Mouse (Mus musculus) neural tube, embryonic 13.5 days (tissue): ENCODE measurements at regions not wholly inside any gene's neighbourhood (a gene's known extent, or its start where the extent isn't known, plus 50 kb on each side); places are given as distances from the start of the nearest gene placed in this dataset.

Experiments used
- ATAC-seq: fragments of 200-750 bp; cut with Nextera tagmentation; 2 replicates; pipeline ENCODE4 v1.8.0; 2017; ENCODE audit warnings: low read depth, mild to moderate bottlenecking, moderate TSS enrichment, moderate library complexity
- H3K27ac ChIP-seq: fragments of 300-500 bp; sonication (generic); replicated peaks from 2 replicates; pipeline ENCODE4 v1.5.1; 2015; ENCODE audit warnings: moderate library complexity, mild to moderate bottlenecking, inconsistent platforms
- H3K27me3 ChIP-seq: fragments of 300-500 bp; sonication (generic); 2 replicates; pipeline ENCODE4 v1.6.1; 2015; ENCODE audit warnings: mild to moderate bottlenecking, inconsistent platforms
- H3K36me3 ChIP-seq: fragments of 300-500 bp; sonication (generic); 2 replicates; pipeline ENCODE4 v1.6.1; 2015; ENCODE audit warnings: mild to moderate bottlenecking, inconsistent platforms
- H3K4me1 ChIP-seq: fragments of 300-500 bp; sonication (generic); replicated peaks from 2 replicates; pipeline ENCODE4 v1.6.1; 2015; ENCODE audit warnings: inconsistent platforms
- H3K4me2 ChIP-seq: fragments of 300-500 bp; sonication (generic); 2 replicates; pipeline ENCODE4 v1.6.1; 2015; ENCODE audit warnings: inconsistent platforms, mild to moderate bottlenecking, moderate library complexity
- H3K4me3 ChIP-seq: fragments of 300-500 bp; sonication (generic); 2 replicates; pipeline ENCODE4 v1.5.1; 2015; ENCODE audit warnings: mild to moderate bottlenecking, inconsistent platforms
- H3K9ac ChIP-seq: fragments of 300-500 bp; sonication (generic); 2 replicates; pipeline ENCODE4 v1.6.1; 2015; ENCODE audit warnings: moderate library complexity, mild to moderate bottlenecking, inconsistent platforms
- H3K9me3 ChIP-seq: fragments of 300-500 bp; sonication (generic); 2 replicates; pipeline ENCODE4 v1.6.1; 2016; ENCODE audit warnings: inconsistent platforms
- WGBS: fragments of 180-500 bp; shearing (Covaris S2); methylation state at CpG from one replicate; pipeline ENCODE4 v1.1.7; 2015; 5-methylcytosine and 5-hydroxymethylcytosine counted together

GRCm38 (mm10) chr7:83238091-83238490 is 346.6 kb upstream of the Tmc3 start:
- H3K4me2 ChIP-seq, result no peak overlapping the region
- H3K9ac ChIP-seq, result no peak overlapping the region
- H3K27ac ChIP-seq, result no peak overlapping the region
- ATAC-seq, result no peak
- H3K36me3 ChIP-seq, result no peaks in the 10 kb centered on the region
- H3K4me3 ChIP-seq, result no peak overlapping the region
- H3K27me3 ChIP-seq, result no peaks in the 10 kb centered on the region
- H3K4me1 ChIP-seq, result no peaks in the 10 kb centered on the region; the same call in 1 of the 2 replicates
- H3K9me3 ChIP-seq, result no peaks in the 10 kb centered on the region

DNA sequence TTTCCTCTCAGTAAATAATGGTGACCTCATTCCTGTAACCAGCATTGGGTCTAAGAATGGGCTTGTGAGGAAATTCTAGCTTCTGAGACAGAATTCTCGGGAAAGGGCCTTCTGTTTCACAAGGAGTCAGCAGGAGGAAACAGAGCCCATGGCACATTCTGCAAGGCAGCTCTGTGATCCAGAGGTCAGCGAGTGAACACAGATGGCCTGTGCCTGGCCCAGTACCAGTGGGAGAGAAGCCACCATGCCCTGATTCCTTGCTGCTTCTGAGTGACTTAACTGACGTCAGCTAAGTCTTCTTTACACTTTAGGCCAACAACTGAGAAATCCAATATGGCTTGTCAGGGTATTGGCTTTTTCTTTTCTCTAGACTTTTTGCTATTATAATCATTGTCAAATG is 342.5 kb upstream of the Tmc3 start:
- no peak overlapping the region for H3K27ac ChIP-seq
- WGBS, result 64% methylated on average over 3 of the region's 3 CpGs
- ATAC-seq, result no peak
- H3K36me3 ChIP-seq, result no peaks in the 10 kb centered on the region
- H3K4me2 ChIP-seq, result no peak overlapping the region
- no peaks in the 10 kb centered on the region for H3K9me3 ChIP-seq
- H3K4me3 ChIP-seq, result no peak overlapping the region
- no peak overlapping the region for H3K9ac ChIP-seq
- no peaks in the 10 kb centered on the region for H3K27me3 ChIP-seq
- no peaks in the 10 kb centered on the region; the same call in 1 of the 2 replicates for H3K4me1 ChIP-seq

- H3K9me3 ChIP-seq, result no peaks in the 10 kb centered on the region
- no peak overlapping the region for H3K4me2 ChIP-seq
- no peaks in the 10 kb centered on the region for H3K36me3 ChIP-seq
- no peaks in the 10 kb centered on the region; the same call in 1 of the 2 replicates for H3K4me1 ChIP-seq
- H3K4me3 ChIP-seq, result no peak overlapping the region
- no peak overlapping the region for H3K27ac ChIP-seq
- no peak overlapping the region for H3K9ac ChIP-seq
- WGBS, result 88% methylated on average over 2 of the region's 2 CpGs
- H3K27me3 ChIP-seq, result no peaks in the 10 kb centered on the region
- ATAC-seq, result no peak
Measured at GRCm38 (mm10) chr7:83245867-83246266, 338.9 kb upstream of the Tmc3 start.

DNA sequence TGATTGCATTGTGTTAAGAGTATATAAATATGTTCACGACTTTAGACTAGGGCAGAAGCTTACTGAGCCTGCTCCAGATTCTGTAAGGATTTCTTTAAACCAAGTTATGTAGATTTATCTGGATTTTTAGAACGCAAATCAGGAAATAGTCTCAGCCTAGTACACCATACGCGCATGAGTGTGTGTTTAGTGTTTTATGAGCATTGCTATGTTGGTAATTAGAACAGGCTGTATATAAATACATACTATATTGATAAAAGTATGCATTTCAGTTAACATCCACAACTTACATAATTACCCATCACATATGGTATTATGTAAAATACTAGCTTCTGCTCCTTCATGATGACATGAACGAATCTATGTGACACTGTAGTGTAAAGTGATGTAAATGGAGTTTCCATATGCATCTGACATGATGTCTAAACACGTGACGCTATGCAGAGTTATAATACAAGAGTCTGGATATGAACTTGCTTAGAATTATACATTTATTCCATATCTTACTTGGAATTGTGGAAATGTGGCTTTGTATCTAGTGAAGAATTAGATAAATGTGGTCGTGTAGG is 332.6 kb upstream of the Tmc3 start:
- Histone ChIP-seq H3K9me3 (no peaks in the 10 kb centered on the region), H3K4me1 (no peaks in the 10 kb centered on the region), H3K36me3 (no peaks in the 10 kb centered on the region), H3K27ac (no peak overlapping the region), H3K27me3 (no peaks in the 10 kb centered on the region), H3K4me2 (no peak overlapping the region), H3K4me3 (no peak overlapping the region), H3K9ac (no peak overlapping the region)
- ATAC-seq, result no peak
- WGBS, result 90% methylated on average over 8 of the region's 8 CpGs

- ATAC-seq, result no peak
- WGBS, result 91% methylated on average over 9 of the region's 9 CpGs
- no peaks in the 10 kb centered on the region for H3K27me3 ChIP-seq
- no peak overlapping the region for H3K4me2 ChIP-seq
- H3K9me3 ChIP-seq, result no peaks in the 10 kb centered on the region
- no peak overlapping the region for H3K9ac ChIP-seq
- no peaks in the 10 kb centered on the region for H3K4me1 ChIP-seq
- no peak overlapping the region for H3K4me3 ChIP-seq
- no peak overlapping the region for H3K27ac ChIP-seq
- H3K36me3 ChIP-seq, result no peaks in the 10 kb centered on the region
Measured at GRCm38 (mm10) chr7:83253001-83253400, 331.7 kb upstream of the Tmc3 start.

GRCm38 (mm10) chr7:83253432-83253831 is 331.3 kb upstream of the Tmc3 start:
- no peak overlapping the region for H3K27ac ChIP-seq
- ATAC-seq, result no peak
- no peaks in the 10 kb centered on the region for H3K9me3 ChIP-seq
- no peak overlapping the region for H3K4me3 ChIP-seq
- no peak overlapping the region for H3K4me2 ChIP-seq
- WGBS, result 88% methylated on average over 3 of the region's 3 CpGs
- no peak overlapping the region for H3K9ac ChIP-seq
- H3K36me3 ChIP-seq, result no peaks in the 10 kb centered on the region
- no peaks in the 10 kb centered on the region for H3K27me3 ChIP-seq
- no peaks in the 10 kb centered on the region for H3K4me1 ChIP-seq

DNA sequence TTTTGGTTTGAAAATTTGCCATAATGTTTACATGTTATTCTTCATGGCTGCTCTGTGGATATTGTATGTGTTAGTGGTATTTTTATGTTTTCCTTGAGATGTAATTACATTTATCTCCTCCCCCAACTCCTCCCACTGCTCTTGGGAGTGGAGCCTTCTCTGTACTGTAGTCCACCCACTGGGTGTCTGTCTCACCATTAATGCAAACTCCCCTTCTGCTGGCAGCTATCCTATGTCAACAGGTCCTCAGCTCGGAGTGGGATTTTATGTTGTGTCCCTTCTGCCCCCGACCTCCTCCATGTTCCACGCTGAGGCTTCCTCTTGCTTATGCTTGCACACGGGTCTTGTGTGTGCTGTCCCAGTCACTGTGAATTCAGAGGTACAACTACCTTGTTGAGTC is 330.3 kb upstream of the Tmc3 start:
- Histone ChIP-seq H3K27me3 (no peaks in the 10 kb centered on the region), H3K4me2 (no peak overlapping the region), H3K36me3 (no peaks in the 10 kb centered on the region), H3K4me1 (no peaks in the 10 kb centered on the region), H3K27ac (no peak overlapping the region), H3K9ac (no peak overlapping the region), H3K9me3 (no peaks in the 10 kb centered on the region), H3K4me3 (no peak overlapping the region)
- ATAC-seq, result no peak
- WGBS, result 79% methylated on average over 4 of the region's 4 CpGs

GRCm38 (mm10) chr7:83256236-83256784 is 328.4 kb upstream of the Tmc3 start:
- 85% methylated on average over 6 of the region's 6 CpGs for WGBS

DNA sequence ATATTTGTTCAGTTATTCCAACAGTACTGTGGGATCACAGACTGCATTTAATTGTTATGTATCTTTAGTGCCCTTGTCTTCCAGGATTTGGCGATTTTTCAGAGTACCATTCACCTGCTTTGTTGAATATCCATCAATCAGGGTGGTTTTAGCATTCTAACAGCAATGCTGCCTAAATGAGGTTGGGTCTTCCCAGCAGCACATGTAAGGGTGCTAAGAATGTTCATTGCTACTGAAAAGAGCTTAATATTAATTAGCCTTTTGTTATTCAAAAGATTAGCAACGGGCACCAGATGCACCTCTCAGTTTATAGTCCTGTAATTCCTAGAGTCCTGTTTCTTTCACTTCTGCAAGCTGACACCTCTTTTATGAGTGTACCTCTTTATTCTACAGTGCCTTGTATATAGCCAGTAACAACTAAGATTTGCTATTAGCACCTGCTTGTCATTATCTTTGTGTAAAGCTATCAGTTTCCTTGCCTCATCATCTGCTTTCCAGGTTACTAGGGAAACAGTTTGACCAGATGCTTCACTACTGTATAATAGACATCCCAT is 326.3 kb upstream of the Tmc3 start:
- 14% methylated on average over 2 of the region's 2 CpGs for WGBS
- Histone ChIP-seq H3K9ac (no peak overlapping the region), H3K9me3 (no peaks in the 10 kb centered on the region), H3K36me3 (no peaks in the 10 kb centered on the region), H3K4me1 (no peaks in the 10 kb centered on the region), H3K27ac (no peak overlapping the region), H3K4me2 (no peak overlapping the region), H3K4me3 (no peak overlapping the region), H3K27me3 (no peaks in the 10 kb centered on the region)
- peak; percentile 23; the same call in 1 of the 2 replicates for ATAC-seq

More at GRCm38 (mm10) chr7:83256236-83256784, 328.4 kb upstream of the Tmc3 start:
- Histone ChIP-seq H3K27me3 (no peaks in the 10 kb centered on the region), H3K27ac (no peak overlapping the region), H3K9ac (no peak overlapping the region), H3K4me2 (no peak overlapping the region), H3K9me3 (no peaks in the 10 kb centered on the region), H3K4me1 (no peaks in the 10 kb centered on the region), H3K36me3 (no peaks in the 10 kb centered on the region), H3K4me3 (no peak overlapping the region)
- ATAC-seq, result no peak

GRCm38 (mm10) chr7:83261489-83261888 is 323.2 kb upstream of the Tmc3 start:
- no peak overlapping the region for H3K9ac ChIP-seq
- H3K27me3 ChIP-seq, result no peaks in the 10 kb centered on the region
- H3K36me3 ChIP-seq, result no peaks in the 10 kb centered on the region
- peaks cover 4% of the 10 kb centered on the region; the same call in 1 of the 2 replicates for H3K9me3 ChIP-seq
- ATAC-seq, result no peak
- no peak overlapping the region for H3K4me2 ChIP-seq
- H3K4me3 ChIP-seq, result no peak overlapping the region
- no peaks in the 10 kb centered on the region for H3K4me1 ChIP-seq
- H3K27ac ChIP-seq, result no peak overlapping the region

DNA sequence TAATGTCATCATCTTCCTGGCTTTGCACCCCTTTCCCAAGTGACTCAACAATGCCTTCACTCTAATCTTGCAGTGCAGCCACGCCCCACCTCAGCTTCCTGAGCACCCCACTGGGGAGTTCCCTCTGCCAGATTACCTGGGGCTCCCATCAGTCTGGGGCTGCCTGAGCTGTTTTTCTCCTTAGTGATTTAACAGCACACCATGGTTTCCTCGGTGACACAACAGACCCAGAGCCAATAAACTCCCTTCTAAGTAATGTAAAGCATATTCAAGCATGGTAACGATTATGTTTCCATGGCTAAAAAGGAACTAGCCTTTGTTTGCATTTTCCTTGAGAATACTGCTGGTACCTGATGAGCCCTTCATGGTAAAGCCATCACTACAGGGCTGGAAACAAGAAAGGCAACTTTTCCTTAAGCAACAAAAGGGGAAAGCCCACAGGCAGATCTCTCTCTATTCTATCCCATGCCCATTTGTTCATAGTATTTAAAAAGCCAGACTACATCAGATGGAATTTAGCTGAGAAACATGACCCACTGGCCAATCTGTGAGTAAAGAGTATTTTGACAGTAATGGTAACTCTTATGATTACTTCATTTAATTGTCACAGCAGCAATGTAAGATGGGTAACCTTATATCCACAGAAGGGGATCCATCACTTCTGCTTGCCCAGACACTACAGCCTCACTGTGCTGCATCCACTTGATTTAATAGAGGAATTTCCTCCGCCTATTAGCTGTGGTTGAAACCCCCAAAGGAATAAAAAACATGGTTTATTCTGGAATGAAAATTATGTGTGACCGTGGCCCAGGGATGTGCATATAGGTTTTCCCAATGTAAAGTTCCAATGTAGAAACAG is 294.6 kb upstream of the Tmc3 start:
- Histone ChIP-seq H3K4me3 (no peak overlapping the region), H3K27ac (no peak overlapping the region), H3K4me2 (no peak overlapping the region), H3K4me1 (peaks cover 8% of the 10 kb centered on the region), H3K9me3 (no peaks in the 10 kb centered on the region), H3K9ac (no peak overlapping the region), H3K36me3 (no peaks in the 10 kb centered on the region), H3K27me3 (no peaks in the 10 kb centered on the region)
- WGBS, result 30% methylated on average over 5 of the region's 5 CpGs
- no peak for ATAC-seq

DNA sequence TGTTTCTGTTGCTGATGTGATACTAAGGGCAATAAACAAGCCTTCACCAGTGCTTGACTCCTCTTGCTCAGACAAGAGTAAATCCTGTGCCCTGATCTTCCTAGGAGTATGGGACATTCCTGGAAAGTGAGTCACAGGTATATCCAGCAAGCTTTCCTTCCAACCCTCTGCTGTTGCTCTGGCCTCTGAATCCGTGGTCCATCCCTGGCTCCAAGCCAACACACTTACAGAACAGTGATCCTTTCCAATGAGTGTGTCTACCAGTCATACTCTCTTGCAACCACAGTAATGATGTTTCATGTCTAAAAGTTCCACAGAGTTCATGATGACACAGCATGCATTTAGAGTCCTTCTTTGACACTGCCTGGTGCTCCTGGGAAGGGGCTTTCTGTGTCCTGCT is 277.6 kb upstream of the Tmc3 start:
- H3K4me3 ChIP-seq, result no peak overlapping the region
- no peaks in the 10 kb centered on the region for H3K36me3 ChIP-seq
- 62% methylated on average over 1 of the region's 1 CpGs for WGBS
- no peaks in the 10 kb centered on the region for H3K4me1 ChIP-seq
- no peak overlapping the region for H3K4me2 ChIP-seq
- H3K27me3 ChIP-seq, result no peaks in the 10 kb centered on the region
- no peak overlapping the region for H3K27ac ChIP-seq
- no peak for ATAC-seq
- 0 out of 2 replicates have a peak, but pooled peaks cover 3% of the 10 kb centered on the region for H3K9me3 ChIP-seq
- H3K9ac ChIP-seq, result no peak overlapping the region
